Mouse (Mus musculus): ENCODE results near the gene Tyk2.

The Tyk2 gene

DNA sequence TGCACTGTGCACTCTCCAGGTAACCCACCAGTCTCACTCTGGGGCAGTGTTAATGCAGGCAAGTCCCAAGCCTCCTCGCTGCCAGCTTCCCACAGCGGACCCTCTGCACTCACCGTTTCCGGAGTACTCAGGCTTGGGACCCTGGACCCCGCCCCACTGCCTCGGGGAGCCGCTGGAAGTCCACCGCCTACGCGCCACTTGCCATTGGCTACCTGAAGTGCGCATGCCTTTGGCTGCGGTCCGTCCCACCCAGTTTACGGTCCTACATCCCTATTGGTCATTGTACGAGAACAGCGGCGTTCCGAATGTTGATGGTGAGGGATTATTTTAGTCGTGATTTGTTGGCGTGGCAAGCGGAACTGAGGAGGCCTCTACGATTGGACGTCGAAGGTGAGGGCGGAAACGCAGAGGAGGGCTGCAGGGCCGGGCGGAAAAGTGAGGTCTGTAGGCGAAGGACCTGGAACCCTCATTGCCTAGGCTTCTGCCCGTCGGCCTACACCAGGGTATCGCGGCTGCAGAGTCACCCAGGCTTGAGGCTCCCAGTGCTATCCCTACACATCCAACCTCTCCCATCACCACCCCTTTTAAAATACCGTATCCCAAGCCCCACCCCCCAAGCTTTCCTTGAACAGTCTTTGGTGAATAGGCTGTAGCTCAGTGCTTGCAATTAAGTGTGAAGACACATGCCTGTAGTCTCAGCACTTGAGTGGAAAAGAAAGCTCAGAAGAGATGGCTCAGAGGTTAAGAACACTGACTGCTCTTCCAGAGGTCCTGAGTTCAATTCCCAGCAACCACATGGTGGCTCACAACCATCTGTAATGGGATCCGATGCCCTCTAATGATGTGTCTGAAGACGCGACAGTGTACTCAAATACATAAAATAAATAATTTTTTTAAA lies at the start of gene Tyk2:
TSS of gene Tyk2 (minus strand) at position 185 of the 898 bp plus-strand sequence.
- peak; percentile 96 for DNase-seq (ENCODE audit: low read depth, low spot score)

DNA sequence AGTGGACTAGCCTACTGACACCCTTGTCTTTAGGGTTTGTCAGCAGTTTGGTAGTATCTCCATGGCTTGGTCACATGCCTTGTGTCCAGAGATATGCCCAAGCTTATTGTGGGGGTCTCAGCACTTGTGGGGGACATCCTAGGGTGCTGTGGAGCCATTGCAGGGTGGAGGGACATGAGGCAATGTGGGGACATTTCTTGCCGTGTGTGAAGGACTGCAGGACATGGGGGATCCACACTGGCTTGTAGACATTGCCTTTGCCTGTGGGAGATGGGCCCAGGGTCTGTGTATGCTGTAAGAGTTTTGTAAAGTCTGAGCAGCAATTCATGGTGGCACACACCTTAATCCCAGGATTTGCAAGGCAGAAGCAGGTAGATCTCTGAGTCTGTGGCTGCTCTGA lies 49.8 kb upstream of the Tyk2 start:
- no peak for DNase-seq (ENCODE audit: low read depth, low spot score)

DNA sequence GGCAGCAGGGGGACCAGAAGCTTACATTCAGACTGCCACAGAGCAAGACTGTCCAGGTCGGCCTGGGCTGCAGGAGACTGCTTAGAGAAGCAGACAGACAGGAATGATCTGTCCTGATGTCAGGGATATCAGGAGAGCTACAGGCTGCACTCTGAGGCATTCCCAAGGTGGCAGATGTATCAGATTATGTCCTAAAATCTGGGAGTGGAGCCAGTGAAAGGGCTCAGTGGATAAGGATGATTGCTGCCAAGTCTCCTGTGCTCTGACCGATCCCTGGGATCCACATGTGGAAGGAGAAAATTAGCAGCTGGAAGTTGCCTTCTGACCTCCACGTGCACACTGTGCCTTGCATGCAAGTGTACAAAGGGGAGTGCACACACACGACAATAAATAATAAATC lies 49.4 kb upstream of the Tyk2 start:
- peak; percentile 51 for DNase-seq (ENCODE audit: low read depth, low spot score)

DNA sequence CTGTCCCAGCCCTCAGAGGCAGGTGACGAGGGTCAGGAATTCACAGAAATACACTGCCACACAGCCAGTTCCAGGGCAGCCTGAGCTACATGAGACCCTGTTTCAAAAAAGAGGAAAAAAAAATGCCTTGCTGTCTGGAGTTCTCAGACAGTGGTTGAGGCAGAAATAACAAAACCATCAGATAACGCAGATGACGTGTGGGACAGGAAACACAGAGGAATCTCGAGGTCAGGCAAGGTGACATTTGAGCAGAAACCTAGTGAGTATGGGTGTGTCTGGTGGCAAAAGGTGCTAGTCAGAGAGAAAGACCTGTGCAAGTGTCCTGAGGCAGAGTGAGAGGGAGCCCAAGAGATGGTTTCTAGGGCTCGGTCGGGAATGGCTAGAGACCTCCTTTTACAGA lies 41.3 kb upstream of the Tyk2 start:
- DNase-seq (ENCODE audit: low read depth, low spot score): no peak

DNA sequence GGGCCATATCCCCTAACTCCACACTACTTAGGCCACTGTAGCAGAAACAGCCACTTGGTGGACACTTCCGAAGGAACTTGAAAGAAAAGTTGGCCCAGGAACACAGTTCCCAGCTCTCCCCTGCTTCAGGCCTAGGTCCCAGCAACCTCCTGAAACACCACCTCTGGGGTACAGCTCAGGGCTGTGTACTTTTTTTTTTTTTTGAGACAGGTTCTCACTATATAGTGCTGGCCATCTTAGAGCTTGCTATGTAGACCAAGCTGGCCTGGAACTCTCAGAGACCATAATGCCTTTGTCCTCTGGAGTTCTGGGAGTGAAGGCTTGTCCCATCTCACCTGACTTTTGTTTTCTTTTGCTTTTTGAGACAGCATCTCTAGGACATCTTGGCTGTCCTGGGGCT lies 38.1 kb upstream of the Tyk2 start:
- DNase-seq (ENCODE audit: low read depth, low spot score): no peak

DNA sequence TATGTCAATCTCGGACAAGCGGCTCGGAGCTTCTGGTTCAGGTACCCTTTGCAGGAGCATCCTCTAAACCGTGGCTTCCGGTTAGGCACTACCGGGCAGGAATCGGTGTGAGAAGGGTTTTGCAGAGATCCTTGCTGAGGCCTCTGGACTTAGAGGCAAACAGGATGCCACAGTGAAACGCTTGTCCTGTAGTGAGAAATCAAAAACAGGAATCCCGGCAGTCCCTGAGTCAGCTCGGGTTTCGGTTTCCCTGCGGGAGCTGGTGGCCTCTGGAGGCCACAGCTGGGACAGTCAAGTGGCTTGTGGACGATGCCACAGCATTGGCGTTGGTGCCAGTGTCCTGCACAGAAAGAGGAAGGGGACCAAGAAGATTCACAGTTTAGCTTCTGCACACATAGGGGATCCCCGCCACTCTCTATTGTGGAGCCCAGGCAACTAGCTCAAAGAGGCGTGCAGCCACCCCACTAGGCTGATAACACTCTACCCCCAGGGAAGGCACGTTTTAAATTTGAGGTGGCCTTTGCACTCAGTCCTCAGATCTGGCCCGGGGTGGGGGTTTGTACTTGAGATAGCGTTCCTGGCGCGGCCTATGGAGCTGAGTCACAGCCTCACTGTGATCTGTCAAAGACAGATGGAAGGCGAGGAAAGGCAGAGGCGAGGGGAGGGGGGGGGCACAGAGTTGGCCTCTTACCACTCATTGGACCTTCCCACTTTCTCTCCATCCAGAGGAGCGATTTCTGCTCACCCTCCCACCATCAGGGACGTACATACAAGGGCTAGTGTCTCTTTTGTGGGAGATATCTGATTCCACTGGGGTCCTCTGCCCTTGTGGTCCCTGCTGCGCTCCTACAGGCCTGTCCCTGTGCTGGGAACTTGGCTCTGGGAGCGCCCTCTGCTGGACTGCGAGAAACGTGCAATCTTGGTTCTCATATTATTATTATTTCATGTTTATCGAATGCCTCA lies 37.4 kb upstream of the Tyk2 start:
- peak; percentile 60 for DNase-seq (ENCODE audit: low read depth, low spot score)

DNA sequence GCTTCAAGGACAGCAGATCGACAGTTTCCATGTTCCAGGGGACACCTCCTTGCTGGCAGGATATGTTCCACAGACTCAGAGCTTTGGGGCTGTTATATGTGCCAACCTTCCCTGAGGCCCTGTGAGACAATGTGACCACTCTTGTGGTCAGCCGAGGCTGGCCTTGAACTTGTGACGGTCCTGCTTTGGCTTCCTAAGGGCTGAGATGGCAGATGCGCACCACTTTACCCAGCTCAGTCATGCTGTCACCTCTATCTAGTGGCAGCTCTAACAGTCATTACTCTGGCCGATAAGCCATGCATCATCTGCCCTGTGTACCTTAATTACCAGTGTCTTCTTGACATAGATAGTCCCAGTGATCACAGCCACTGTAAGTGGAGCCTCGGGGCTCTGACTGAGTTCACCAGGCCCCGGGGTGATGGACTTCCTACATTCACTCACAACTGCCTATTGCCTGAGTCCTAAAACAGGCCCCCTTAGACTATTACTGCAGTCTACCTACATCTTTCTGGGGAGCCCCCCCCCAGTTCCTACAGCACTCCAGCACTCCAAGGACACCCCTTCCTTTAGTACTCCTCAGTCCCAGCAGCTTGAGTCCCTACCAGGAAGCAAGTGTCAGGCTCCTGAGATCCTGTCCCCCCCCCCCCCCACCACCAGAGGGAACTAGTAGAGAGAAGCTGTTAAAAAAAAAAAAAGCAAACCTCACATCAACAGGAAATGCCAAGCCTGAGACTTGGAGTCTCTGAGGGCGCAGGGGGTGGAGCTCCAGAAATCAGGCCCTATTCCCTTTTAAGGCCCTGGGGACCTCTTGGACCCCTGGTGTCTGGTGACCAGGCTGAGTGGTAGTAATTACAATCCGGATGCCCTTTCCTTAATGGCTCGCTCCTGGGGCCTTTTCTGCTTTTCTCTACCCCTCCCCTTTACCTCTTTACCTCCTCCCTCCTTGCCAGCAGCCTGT lies 36.4 kb upstream of the Tyk2 start:
- DNase-seq (ENCODE audit: low read depth, low spot score): no peak

DNA sequence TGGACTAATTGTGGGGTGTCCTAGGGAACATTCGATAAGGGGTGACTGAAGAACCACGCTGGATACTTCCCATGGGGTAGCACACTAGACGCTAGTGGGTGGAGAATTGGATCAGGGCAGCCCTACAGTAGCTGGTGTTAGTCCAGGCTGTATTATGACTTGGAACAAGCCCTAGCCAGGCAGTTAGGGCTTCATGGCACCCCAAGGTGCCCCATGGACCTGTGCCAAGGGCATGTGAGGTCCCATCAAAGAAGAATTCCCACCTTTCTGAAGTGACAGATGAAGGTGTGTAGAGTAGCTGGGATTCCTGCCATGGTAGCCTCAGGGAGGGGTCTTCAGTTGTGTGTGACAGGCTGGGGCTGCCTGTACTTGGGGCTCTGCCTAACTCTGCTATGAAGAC lies 35.5 kb upstream of the Tyk2 start:
- DNase-seq (ENCODE audit: low read depth, low spot score): no peak

DNA sequence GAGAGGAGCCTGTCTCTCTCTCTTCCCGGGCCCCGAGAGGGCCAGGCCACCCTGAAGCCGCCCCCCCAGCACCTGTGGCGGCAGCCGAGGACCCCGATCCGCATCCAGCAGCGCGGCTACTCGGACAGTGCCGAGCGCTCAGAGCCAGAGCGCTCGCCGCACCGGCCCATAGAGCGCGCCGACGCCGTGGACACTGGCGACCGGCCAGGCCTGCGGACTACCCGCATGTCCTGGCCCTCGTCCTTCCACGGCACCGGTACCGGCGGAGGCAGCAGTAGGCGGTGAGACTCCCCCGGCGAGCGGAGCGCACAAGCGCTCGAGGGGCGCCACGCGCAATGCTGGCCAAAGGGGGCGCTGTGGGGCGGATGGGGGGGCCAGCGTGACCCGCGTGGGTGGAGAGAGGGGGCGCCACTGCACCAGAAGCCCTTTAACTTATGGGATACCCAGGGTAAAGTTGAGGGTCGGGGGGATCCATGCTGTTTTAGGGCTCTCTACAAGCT lies 35.0 kb upstream of the Tyk2 start:
- no peak for DNase-seq (ENCODE audit: low read depth, low spot score)

DNA sequence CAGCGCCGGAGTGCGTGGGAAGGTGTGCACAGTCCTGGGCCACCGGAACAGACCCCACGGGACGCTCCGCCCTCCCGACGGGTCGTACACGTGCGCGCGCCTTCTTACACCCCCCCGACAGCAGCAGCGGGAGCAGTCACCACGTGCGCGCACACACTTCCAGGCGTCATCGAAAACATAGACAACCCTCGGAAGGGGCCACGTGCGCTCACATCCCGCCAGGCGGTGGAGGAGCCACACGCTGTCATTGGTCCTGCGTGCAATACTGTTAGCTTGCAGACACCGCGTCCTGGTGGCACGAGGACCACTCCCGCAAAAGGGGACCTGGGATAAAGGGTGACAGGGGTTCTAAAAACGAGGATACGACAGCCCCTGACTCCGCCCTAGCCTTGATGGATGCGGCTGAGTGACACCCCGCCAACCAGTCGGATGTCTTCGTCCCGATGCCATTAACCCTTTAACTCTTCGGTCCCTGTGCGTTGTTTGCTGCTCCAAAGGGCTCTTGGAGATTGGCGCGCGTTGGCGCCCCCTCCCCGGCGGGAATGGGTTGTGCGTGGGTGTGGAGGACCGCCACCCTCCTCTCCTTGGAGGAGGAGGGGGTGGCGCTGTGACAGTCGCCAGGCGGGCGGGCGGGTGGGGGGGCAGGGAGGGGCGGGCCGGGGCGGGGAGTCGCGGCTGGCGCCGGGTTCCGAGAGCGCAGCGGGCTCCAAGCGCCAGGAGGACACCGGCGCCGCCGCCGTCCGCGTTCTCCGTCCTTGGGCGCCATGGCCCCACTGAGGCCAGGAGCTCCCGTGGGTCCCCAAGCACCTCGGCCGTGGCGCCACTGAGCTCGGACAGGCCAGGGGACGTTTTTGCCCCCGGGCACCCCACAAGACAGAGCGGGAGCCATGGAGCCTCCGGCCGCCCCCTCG lies 34.3 kb upstream of the Tyk2 start, which contains the start of gene Pde4a:
TSS of gene Pde4a (plus strand) at position 674 of the 911 bp plus-strand sequence.
- DNase-seq (ENCODE audit: low read depth, low spot score): no peak

DNA sequence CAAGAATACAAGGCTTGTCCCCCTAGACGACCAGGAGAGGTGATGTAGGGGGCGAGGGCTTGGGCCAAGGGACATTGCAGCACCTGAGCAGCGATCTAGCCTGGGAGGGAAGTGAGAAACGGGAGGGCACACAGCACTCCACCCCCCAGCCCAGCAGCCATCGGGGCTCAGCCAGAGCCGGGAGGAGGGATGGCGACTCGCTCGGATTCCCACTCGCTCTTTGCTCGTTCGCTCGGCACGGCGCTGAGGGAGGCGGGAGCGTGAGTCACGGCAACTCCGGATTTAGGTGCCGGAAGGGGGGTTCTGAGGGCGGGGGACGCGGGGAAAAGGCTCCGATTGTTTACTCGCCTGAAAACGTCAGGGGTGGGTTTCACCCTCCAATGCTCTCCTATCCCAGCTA lies 33.0 kb upstream of the Tyk2 start:
- DNase-seq (ENCODE audit: low read depth, low spot score): no peak

DNA sequence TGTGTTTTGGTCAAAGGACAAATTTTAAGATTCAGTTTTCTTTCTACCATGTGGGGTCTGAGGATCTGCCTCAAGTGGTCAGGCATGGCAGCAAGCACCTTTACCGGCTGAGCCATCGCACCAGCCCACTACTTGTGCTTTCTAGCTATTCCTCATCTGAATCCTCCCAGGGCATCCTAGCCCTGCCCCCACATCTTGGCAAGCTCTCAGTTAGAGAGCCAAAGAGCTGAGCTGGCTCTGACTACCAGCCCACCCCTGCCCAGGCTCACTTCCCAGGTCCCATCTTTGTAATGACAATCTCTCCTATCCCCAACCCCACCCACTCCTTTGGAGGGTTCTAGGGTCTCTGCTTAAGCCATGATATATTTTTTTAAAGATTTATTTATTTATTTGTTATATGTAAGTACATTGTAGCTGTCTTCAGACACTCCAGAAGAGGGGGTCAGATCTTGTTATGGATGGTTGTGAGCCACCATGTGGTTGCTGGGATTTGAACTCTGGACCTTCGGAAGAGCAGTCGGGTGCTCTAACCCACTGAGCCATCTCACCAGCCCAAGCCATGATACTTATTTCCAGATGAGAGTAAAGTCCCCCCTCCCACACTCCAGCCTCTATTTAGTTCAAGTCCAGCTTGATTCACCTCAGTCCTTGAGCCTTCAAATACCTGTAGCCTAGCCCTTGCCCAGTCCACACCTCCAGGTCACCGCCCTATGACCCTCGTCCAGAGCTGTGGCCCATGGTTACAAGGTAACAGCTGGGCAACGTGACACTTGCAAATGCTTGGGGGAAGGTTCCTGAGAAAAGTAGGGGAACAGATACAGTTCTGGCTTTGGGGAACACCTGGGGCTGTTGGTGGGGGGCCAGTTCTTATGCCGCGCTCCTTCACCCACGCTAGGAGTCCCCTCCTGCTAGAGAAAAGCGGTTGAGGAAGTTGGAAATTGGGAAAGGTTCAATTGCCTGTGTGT lies 32.3 kb upstream of the Tyk2 start:
- no peak for DNase-seq (ENCODE audit: low read depth, low spot score)

DNA sequence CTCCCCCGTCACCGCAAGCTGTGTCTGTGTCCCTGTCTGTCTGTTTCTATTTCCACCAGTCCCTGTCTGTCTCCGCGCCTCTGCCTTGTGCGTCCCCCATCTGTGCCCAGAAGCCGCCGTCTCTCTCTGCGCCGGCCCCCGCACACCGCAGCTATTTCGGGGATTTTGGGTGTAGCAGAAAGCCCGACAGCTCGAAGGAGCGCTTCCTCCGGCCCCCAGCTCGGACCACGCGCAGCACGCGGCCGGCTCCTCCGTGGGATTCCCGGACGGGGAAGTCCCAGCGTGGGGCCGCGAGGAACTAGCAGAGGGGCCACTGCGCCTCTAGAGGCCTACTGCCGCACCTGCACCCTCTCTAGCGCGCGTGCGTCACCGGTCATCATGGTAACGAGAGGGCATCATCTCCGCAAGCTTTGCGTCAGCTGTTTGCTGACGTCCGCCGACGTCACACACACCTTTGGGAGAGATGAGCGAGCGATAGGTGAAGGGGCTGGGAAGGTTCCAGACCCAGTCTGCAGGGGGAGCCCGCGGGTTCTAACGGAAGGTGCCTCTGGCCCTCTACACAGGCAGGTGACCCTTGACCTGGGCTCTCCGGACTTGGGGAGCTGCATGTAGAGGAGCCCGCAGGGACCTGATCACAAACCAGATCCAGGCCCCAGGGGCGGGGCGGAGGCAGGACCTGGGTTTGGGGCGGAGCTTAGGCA lies 30.3 kb upstream of the Tyk2 start:
- peak; percentile 64 for DNase-seq (ENCODE audit: low read depth, low spot score)

DNA sequence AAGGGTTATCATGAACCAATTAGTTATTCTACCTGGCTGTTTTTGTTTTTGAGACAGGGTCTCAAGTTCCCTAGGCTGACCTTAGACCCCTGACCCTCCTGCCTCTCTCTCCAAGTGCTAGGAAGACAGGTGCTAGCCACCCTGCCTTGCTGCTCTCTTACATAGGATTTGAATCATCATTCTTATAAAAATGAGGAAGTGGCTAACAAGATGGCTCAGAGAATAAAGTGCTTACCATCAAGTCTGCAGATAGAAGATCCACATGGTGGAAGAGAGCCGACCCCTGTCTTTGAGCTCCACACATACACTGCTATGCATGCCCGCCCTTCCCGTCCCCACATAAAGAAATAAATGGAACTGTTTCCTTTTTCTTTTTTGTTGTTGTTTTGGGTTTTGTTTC lies 23.7 kb upstream of the Tyk2 start:
- no peak for DNase-seq (ENCODE audit: low read depth, low spot score)

DNA sequence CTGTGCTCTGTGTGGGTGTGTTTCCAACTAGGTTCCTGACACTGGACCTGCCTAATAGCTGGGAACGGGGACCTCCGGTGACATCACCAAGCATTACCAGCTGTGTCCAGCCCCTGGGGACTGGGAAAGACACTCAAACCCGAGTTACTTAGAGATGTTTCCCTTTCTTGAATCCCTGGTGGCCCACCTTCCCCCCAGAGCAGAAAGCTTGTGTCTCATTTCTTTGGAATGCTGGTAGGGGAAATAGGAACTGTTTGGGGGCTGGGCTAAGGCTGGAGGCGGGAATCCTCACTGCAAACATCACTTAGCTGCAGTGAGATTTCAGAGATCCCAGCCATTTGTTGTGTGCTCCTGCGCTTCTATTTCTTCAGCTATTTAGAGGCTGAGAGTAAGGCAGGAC lies 22.8 kb upstream of the Tyk2 start:
- DNase-seq (ENCODE audit: low read depth, low spot score): no peak

DNA sequence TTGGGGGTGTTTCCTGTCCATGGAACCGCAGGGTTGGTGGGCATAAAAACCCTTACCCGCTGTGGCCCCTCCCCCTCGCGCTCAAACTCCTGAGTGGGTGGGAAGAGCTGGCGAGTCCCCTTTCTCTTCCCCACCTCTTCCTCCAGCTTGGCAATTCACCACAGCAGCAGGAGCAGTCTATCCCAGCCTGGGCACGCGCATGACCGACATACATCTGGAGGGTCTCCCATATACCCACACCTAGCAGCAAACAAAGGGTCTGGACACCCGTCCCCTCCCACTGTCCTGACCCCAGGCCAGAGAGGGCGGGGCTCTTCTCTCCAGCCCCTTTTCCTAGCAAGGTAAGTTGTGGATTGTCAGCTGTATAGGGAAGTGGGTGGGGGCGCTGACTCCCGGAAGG lies 22.3 kb upstream of the Tyk2 start:
- DNase-seq (ENCODE audit: low read depth, low spot score): no peak

DNA sequence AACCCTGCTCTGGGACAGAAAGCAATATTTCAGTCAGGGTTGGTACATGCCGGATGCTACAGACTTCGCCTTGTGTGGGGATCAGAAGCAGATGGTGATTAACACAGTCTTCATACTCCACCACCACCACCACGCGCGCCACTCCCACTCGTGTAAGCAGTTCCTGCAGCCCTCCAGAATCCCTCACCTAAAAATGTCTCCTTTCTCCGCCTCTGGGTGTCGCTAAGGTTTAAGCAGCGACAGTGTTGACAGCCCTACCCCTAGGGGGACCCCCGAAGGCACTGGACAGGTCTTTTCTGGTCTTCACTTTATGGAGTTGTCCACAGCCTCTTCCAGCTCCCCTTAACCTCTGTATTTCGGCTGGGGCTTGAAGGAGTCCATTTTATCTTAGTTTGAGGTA lies 21.7 kb upstream of the Tyk2 start:
- no peak for DNase-seq (ENCODE audit: low read depth, low spot score)

All from skeletal muscle tissue, adult 2 months (tissue).